Mouse (Mus musculus) c-Kit-positive CD71-positive TER-119-positive erythroid progenitor cells, embryonic 14.5 days (primary cell): ENCODE data around the gene Hmgcl.
A peak's percentile ranks its signal among the peaks of the same experiment; 100 is the strongest.
"Not testable (repeated sequence)": the region's sequence is repeated elsewhere in the genome, so short reads cannot be mapped to it uniquely, and the experiment has no call there.

Experiments used
- DNase-seq: peaks from one replicate; pipeline ENCODE4 v3.0.0-alpha.2; 2013; ENCODE audit warnings: low spot score

The Hmgcl gene

DNA sequence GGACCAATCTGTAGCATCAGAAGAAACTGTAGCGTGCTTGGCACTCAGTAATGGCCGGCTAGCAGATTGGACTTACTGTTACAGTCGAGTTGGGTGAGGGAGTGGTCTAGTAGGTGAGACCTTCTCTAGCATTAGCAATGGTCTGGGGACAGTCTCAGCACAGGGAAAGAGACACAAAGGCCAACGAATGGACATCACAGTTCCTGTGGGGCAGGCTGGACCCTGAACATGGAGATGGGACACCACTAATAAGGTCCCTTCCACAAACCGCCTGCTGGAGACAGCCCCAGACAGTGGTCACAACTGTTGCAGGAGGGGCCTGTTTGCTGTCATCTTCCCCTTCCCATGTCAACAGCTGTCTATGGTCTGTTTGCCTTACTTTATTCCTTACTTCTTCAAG, 15.5 kb downstream of the Hmgcl start:
- no peak for DNase-seq

DNA sequence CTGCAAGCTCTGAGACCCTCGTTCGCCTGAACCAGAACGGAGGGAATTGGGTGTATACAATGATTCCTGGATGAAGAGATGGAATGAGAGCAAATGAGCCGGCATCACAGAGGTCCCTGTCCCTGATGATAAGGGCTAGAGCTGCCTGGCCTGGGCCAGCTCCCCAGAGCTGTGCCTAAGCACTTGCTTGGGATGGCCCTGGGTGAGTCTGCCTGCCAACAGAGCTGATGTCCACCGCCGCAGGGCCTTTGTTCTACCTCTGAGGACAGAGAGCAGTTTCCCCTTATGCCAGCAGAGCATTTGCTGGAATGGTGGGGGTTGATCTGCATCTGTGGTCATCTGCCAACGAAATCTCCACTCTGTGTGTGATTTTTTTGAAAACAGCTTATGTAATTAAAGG, 15.9 kb downstream of the Hmgcl start:
- DNase-seq, result no peak

- no peak for DNase-seq
These were observed 16.7 kb downstream of the Hmgcl start for GRCm38 (mm10) chr4:135962946-135963345.

DNA sequence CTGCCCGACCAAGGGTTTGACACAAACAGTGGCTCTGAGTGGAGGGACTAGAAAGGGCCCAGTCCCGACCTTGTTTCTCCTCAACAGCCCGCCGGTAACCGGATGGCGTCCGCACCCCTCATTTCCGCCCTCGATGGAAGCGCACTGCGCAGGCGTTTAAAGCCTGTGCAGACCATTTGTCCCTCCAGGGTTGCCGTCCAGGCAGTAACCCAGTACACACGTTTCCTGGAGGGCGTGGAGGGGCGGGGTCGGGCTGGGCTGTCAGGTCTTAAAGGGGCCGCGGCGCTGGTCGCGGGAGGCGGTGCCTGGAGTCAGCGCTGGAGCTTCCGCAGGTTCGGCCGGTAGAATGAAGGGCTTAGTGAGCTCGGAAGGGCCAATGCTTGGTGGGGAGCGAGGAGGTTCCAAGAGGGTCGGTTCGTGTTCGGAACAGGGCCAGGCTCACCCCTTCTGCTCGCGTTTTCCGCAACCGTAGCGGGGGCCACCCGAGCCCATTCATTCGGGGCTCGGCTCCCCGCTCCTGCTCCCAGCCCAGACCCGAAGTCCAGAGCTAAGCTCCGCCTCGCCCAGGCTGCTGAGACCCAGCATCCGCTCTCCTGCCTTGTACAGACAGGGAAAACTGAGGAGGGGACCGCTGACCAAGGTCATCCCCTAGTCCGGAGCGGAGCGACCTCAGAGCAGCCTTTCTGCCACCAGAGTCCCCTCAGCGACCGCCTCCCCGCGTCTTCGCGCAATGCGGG, 17.4 kb downstream of the Hmgcl start, which contains the start of gene Gale:
Gene Gale, plus strand, starts transcription at position 271 of the 737 bp plus-strand sequence.
- peak; percentile 96 for DNase-seq

DNA sequence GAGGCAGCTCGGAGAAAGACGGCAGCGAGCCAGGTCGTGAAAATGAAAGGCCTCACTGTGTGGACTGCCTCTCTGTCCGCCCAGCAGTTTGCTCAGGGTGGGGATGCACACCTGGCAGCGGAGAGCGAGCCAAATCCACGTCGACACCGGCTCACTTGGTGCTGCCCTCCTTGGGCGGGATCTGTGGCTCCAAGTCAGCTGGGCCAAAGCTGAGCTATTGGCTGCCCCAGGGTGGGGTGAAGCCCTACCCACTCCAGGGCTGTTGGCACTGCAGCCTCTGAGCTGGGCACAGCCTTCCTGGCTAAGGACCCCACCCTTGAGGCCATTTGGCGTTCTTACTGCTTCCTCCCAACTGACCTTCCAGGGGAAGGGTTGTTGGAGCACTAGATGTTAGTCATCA, 18.2 kb downstream of the Hmgcl start:
- DNase-seq, result no peak

- no peak for DNase-seq
These were observed 18.9 kb downstream of the Hmgcl start for GRCm38 (mm10) chr4:135965113-135965512.

- DNase-seq, result no peak
These were observed 20.0 kb downstream of the Hmgcl start for GRCm38 (mm10) chr4:135966283-135966682.

DNA sequence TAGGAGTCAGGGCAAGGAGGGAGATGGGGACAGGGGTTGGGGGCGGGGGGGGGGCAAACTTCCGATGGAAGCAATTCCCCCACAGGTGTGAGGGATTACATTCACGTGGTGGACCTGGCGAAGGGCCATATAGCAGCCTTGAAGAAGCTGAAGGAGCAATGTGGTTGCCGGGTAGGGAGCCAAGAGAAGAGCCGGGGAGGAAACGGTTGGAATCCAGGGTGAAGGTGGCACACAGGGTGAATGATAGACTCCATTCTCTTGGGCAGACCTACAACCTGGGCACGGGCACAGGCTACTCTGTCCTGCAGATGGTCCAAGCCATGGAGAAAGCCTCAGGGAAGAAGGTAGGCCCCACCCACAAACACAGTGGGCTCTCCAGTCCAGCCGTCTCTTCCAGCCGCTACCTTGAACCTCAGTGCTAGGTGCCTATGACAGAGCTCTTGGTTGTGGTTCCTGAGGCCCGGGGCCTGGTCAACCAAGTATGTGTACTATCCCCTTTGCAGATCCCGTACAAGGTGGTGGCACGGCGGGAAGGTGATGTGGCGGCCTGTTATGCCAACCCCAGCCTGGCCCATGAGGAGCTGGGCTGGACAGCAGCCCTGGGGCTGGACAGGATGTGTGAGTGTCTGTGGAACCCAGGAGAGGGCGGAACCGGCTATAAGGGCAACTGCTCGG, 21.0 kb downstream of the Hmgcl start:
- no peak for DNase-seq

DNA sequence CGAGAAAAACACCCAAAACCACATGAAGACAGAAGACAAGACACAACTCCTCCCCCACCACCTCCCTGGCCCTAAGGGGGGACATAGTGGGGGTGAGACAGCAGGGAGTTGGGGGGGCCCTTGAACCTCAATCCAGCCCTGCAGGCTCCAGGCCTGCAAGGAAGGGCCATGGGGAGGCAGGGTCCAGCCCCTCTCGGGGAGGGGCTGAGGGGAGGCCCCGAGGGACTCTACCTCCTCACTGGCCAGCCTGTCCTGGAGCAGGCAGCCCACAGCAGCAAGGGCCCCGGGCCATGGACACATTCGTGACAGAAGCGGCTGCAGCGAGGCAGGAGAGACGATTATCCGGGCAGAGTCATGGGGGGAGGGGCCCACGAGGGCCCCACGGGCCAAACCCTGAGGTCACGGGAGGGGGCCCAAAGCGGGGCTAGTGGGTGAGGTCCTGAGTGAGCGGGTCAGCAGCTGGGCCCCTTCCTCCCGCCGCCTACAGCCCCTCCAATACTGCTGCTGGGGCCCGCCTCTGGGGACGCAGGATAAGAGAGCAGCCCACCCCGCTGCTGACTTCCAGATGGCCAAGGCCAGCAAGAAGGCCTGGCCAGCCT, 22.1 kb downstream of the Hmgcl start:
- DNase-seq, result no peak

GRCm38 (mm10) chr4:135969070-135969750, 23.0 kb downstream of the Hmgcl start:
- no peak for DNase-seq

- no peak for DNase-seq
These were observed 24.3 kb downstream of the Hmgcl start for GRCm38 (mm10) chr4:135970585-135970984.

DNA sequence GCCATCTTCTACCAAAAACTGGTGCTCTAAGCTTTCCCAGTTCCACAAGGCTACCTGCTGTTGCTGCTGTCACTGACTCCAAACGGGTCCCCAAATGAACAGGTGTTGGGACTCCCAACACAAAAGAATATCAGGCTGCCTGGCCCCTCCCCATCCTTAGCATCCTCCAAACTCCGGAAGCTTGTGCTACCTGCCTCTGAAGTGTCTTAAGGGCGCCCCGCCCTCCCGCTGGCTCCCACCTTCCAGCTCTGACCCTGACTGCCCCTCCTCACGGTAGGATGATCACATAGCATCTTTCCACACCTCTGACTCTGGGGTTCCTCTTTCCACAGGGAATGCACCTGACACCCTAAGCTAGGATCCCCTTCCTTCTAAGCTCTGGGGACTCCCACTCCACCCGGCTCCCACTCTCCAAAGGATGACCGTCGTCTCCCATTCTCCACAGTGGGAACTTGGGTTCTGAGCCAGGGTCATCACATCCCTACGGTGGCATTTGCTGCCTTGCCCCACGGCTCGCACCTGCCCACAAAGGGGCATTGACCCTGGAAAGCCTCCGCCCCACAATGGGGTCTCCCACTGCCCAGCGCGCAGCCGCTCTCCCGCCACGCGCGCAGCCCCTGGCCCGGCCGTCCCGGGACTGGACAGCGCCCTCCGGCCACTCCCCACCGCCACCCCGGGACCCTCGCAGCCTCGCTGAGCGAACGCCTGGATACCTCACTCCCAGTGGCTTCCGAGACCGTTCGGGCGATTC, 25.7 kb downstream of the Hmgcl start:
- no peak for DNase-seq

DNA sequence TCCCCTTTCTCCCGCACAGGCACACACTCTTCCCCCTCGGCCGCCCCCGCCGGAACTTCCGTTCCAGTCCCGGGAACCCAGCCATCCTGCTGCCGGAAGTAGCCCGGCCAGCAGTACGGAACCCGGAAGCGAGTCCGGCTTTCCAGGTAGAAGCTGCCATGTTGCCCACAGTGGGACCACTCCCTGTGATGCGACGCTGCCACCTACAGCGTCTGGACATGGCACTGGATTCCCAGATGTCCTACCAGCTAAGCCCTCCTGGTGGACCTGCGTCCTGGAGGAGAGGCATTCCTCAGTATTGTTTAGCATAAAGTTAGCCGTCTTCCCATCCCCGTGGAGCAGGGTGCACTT, 26.3 kb downstream of the Hmgcl start, which contains the start of gene Lypla2:
Gene Lypla2, minus strand, starts transcription at position 71 of the 351 bp plus-strand sequence.
- peak; percentile 73 for DNase-seq

GRCm38 (mm10) chr4:135972911-135973811, 26.9 kb downstream of the Hmgcl start:
- DNase-seq, result no peak

DNA sequence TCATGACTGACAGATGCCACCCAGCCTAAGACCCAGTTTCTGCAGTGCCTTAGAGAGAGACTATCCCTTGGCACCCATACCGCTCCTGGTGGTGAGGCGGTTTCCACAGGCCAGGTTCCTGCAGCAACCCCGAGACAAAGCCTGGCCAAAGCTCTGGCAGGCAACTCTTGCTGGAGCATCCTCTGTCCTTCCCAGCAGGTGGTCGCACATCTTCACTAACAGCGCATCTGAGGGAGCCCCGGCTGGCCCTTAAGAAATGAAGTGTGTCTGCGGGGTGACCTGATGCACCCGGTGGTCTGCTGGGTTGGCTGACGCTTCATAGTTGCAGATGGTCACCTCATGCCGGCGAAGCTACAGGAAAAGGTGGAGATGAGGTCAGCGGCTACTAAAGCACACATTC, 29.9 kb downstream of the Hmgcl start:
- no peak for DNase-seq

GRCm38 (mm10) chr4:135980223-135980622, 34.0 kb downstream of the Hmgcl start:
- not testable (repeated sequence) for DNase-seq

DNA sequence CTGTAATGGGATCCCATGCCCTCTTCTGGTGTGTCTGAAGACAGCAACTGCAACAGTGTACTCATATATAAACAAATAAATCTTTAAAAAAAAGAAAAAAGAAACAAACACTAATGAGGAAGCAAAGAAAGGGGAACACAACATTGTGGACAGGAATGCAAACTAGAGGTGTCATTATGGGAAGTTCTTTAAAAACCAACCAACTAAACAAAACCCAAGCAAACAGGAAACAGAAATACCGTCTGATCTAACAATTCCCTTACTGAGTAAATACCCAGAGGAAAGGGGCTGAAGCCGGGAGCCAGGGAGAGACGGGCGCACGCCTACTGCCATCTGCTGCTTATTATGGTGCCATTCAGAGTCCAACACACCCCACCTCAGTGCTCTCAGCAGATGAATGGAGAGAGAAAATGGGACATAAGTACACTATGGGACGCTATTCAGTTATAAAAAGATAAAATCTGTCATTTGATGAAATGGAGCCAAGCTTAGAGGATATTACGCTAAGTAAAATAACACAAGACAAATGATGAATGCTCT, 35.3 kb downstream of the Hmgcl start:
- no peak for DNase-seq

DNA sequence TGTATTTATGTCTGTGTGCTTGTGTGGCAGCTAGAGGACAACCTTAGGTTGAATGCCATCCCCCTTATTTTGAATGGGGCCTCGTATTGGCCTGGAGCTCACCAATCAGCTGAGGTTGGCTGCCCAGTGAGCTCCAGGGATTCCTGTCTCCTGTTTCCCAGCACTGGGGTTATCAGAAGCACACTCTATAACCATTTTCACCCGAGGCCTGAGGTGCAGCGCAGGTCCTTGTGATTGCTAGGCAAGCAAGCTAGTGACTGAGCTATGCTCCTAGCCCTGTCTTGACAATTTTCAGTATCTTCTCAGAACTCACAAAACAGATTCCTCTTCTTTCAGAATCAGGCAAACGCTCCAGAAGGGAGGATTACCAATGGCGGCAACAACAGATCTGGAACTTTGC, 38.3 kb downstream of the Hmgcl start:
- no peak for DNase-seq

GRCm38 (mm10) chr4:135985193-135985592, 38.9 kb downstream of the Hmgcl start:
- DNase-seq, result peak; percentile 89

GRCm38 (mm10) chr4:135985769-135986168, 39.5 kb downstream of the Hmgcl start:
- no peak for DNase-seq
